Mouse (Mus musculus): ENCODE results near the gene Lrp5. TPM values are rescaled to one million over a fixed set of nuclear protein-coding genes. Genes with fewer than 3 reads are reported as not detected.

Lrp5 gene
- total and polyA plus RNA-seq, 3 experiments, result 16.1 to 31.9 TPM; not detected in 1

- Histone ChIP-seq H3K9ac (ENCODE audit: control insufficient read depth, low read depth, low read length, poor library complexity, severe bottlenecking) (no peak overlapping the region), H3K79me2 (ENCODE audit: control insufficient read depth, insufficient read depth, low read length, poor library complexity) (peaks cover 26% of the 10 kb centered on the region), H3K36me3 (ENCODE audit: control insufficient read depth in 1 of 2, insufficient read depth in 2 of 2, low read length in 2 of 2) (peaks cover 7 to 18% of the 10 kb centered on the region in 2 experiments), H3K27ac (ENCODE audit: control insufficient read depth, low read depth, low read length) (no peak overlapping the region), H3K27me3 (ENCODE audit: control insufficient read depth in 1 of 2, insufficient read depth in 2 of 2, low read length in 2 of 2) (no peaks in the 10 kb centered on the region), H3K9me3 (replicated peaks; ENCODE audit: insufficient read depth, low read length) (no peaks in the 10 kb centered on the region), H3K4me3 (ENCODE audit: control insufficient read depth in 1 of 2, insufficient read depth in 1 of 2, low read depth in 2 of 2, low read length in 2 of 2) (no peak overlapping the region), H3K4me1 (ENCODE audit: control insufficient read depth in 1 of 2, insufficient read depth in 2 of 2, low read length in 2 of 2) (no peaks in the 10 kb centered on the region; a peak in 1 of 4 replicates)
- TF ChIP-seq RCOR1 (IDR thresholded peaks at IDR 0.05; ENCODE audit: low read depth, low read length) (no peak), MEF2A (IDR thresholded peaks at IDR 0.05; ENCODE audit: extremely low read depth, insufficient replicate concordance, low read depth, low read length, poor library complexity, severe bottlenecking) (no peak), POLR2AphosphoS5 (IDR thresholded peaks at IDR 0.05; ENCODE audit: borderline replicate concordance, low read depth, low read length) (no peak), POLR2AphosphoS2 (IDR thresholded peaks at IDR 0.05; ENCODE audit: low read length) (no peak)
- peak; percentile 21 for DNase-seq (ENCODE audit: low read depth, low spot score)
Measured at GRCm38 (mm10) chr19:3537658-3538057, 148.7 kb downstream of the Lrp5 start.

DNA sequence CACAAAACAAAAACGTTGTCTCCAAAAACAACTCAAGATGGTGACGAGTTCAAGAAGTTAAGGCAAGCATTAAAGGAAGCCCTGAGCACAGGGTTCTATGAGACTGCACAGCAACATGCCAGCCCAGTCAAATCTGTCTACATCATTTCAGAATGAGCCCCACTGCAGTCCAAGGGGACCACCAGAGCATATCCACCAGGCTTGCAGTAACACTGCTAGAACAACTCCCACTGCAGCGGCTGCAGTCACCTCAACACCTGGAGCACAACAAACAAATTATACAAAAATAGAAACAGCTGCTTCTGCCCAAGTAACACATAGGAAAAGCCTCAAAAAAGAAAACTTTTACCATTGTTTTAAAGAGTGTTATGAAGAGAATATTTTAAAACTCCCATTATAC, 151.4 kb downstream of the Lrp5 start:
- no peak for DNase-seq (ENCODE audit: low read depth, low spot score)
- Histone ChIP-seq H3K4me3 (ENCODE audit: control insufficient read depth in 1 of 2, insufficient read depth in 1 of 2, low read depth in 2 of 2, low read length in 2 of 2) (no peak overlapping the region), H3K27ac (ENCODE audit: control insufficient read depth, low read depth, low read length) (no peak overlapping the region), H3K36me3 (ENCODE audit: control insufficient read depth in 1 of 2, insufficient read depth in 2 of 2, low read length in 2 of 2) (peaks cover 5 to 6% of the 10 kb centered on the region in 2 experiments), H3K4me1 (ENCODE audit: control insufficient read depth in 1 of 2, insufficient read depth in 2 of 2, low read length in 2 of 2) (no peaks in the 10 kb centered on the region; a peak in 1 of 4 replicates), H3K9ac (ENCODE audit: control insufficient read depth, low read depth, low read length, poor library complexity, severe bottlenecking) (no peak overlapping the region), H3K9me3 (replicated peaks; ENCODE audit: insufficient read depth, low read length) (no peaks in the 10 kb centered on the region), H3K79me2 (ENCODE audit: control insufficient read depth, insufficient read depth, low read length, poor library complexity) (peaks cover 37% of the 10 kb centered on the region), H3K27me3 (ENCODE audit: control insufficient read depth in 1 of 2, insufficient read depth in 2 of 2, low read length in 2 of 2) (no peaks in the 10 kb centered on the region)
- no peak for TF ChIP-seq USF1 (IDR thresholded peaks at IDR 0.05; ENCODE audit: low read depth, low read length)
- no peak for TF ChIP-seq POLR2AphosphoS2 (IDR thresholded peaks at IDR 0.05; ENCODE audit: low read length)
- TF ChIP-seq TAL1 (IDR thresholded peaks at IDR 0.05; ENCODE audit: low read length), result no peak
- TF ChIP-seq RAD21 (IDR thresholded peaks at IDR 0.05; ENCODE audit: low read depth, low read length), result no peak
- no peak for TF ChIP-seq BHLHE40 (IDR thresholded peaks at IDR 0.05; ENCODE audit: borderline replicate concordance, low read depth, low read length)
- TF ChIP-seq ETS1 (IDR thresholded peaks at IDR 0.05; ENCODE audit: low read depth, low read length), result no peak
- no peak for TF ChIP-seq SMC3 (IDR thresholded peaks at IDR 0.05; ENCODE audit: low read depth, low read length)

Other genes with a start within 250 kb of the Lrp5 start
- gene Ppp6r3, start 110.8 kb downstream of the Lrp5 start, total RNA-seq (2012; rRNA removed), result 49.4 and 55.5 TPM in 2 replicates
- 100 to 1,000 TPM in 1 of 2 experiments, 10 to 100 TPM in 1; 70.0 to 135 TPM for gene Ppp6r3, start 110.8 kb downstream of the Lrp5 start, polyA plus RNA-seq (2012; ENCODE audit: insufficient read depth in 1 of 2, insufficient read length in 2 of 2, low read depth in 1 of 2, low replicate concordance in 2 of 2, missing spikeins in 1 of 2)
- 16.7 and 22.4 TPM in 2 replicates for gene 1810055G02Rik, start 21.7 kb upstream of the Lrp5 start, total RNA-seq (2012; rRNA removed)
- gene 1810055G02Rik, start 21.7 kb upstream of the Lrp5 start, polyA plus RNA-seq (2012; ENCODE audit: insufficient read depth in 1 of 2, insufficient read length in 2 of 2, low read depth in 1 of 2, low replicate concordance in 2 of 2, missing spikeins in 1 of 2), result 10 to 100 TPM in 1 of 2 experiments, not detected in 1; 32.3 TPM
- gene Kmt5b, start 80.9 kb upstream of the Lrp5 start, total RNA-seq (2012; rRNA removed), result 14.9 and 16.1 TPM in 2 replicates
- gene Kmt5b, start 80.9 kb upstream of the Lrp5 start, polyA plus RNA-seq (2012; ENCODE audit: insufficient read depth in 1 of 2, insufficient read length in 2 of 2, low read depth in 1 of 2, low replicate concordance in 2 of 2, missing spikeins in 1 of 2), result 10 to 100 TPM in 1 of 2 experiments, not detected in 1; 23.9 TPM
- 11.1 and 12.5 TPM in 2 replicates for gene Chka, start 165.2 kb upstream of the Lrp5 start, total RNA-seq (2012; rRNA removed)
- gene Chka, start 165.2 kb upstream of the Lrp5 start, polyA plus RNA-seq (2012; ENCODE audit: insufficient read depth in 1 of 2, insufficient read length in 2 of 2, low read depth in 1 of 2, low replicate concordance in 2 of 2, missing spikeins in 1 of 2), result 10 to 100 TPM in 1 of 2 experiments, not detected in 1; 21.0 TPM
- 17.0 and 21.4 TPM in 2 replicates for gene Tcirg1, start 220.6 kb upstream of the Lrp5 start, total RNA-seq (2012; rRNA removed)
- gene Tcirg1, start 220.6 kb upstream of the Lrp5 start, polyA plus RNA-seq (2012; ENCODE audit: insufficient read depth in 1 of 2, insufficient read length in 2 of 2, low read depth in 1 of 2, low replicate concordance in 2 of 2, missing spikeins in 1 of 2), result 10 to 100 TPM in 1 of 2 experiments, not detected in 1; 32.6 TPM
- 204 and 205 TPM in 2 replicates for gene Ndufs8, start 226.2 kb upstream of the Lrp5 start, total RNA-seq (2012; rRNA removed)
- gene Ndufs8, start 226.2 kb upstream of the Lrp5 start, polyA plus RNA-seq (2012; ENCODE audit: insufficient read depth in 1 of 2, insufficient read length in 2 of 2, low read depth in 1 of 2, low replicate concordance in 2 of 2, missing spikeins in 1 of 2), result 100 to 1,000 TPM in 1 of 2 experiments, not detected in 1; 243 TPM
- gene Aldh3b1, start 243.2 kb upstream of the Lrp5 start, total RNA-seq (2012; rRNA removed), result 0.07 and 0.08 TPM in 2 replicates
- under 1 TPM in 1 of 2 experiments, not detected in 1; 0.10 TPM for gene Aldh3b1, start 243.2 kb upstream of the Lrp5 start, polyA plus RNA-seq (2012; ENCODE audit: insufficient read depth in 1 of 2, insufficient read length in 2 of 2, low read depth in 1 of 2, low replicate concordance in 2 of 2, missing spikeins in 1 of 2)
- 4.3 and 4.7 TPM in 2 replicates for gene Unc93b1, start 248.6 kb upstream of the Lrp5 start, total RNA-seq (2012; rRNA removed)
- gene Unc93b1, start 248.6 kb upstream of the Lrp5 start, polyA plus RNA-seq (2012; ENCODE audit: insufficient read depth in 1 of 2, insufficient read length in 2 of 2, low read depth in 1 of 2, low replicate concordance in 2 of 2, missing spikeins in 1 of 2), result 1 to 10 TPM in 1 of 2 experiments, not detected in 1; 8.2 TPM

Data from MEL (cell line).